In the genomic region with DNA sequence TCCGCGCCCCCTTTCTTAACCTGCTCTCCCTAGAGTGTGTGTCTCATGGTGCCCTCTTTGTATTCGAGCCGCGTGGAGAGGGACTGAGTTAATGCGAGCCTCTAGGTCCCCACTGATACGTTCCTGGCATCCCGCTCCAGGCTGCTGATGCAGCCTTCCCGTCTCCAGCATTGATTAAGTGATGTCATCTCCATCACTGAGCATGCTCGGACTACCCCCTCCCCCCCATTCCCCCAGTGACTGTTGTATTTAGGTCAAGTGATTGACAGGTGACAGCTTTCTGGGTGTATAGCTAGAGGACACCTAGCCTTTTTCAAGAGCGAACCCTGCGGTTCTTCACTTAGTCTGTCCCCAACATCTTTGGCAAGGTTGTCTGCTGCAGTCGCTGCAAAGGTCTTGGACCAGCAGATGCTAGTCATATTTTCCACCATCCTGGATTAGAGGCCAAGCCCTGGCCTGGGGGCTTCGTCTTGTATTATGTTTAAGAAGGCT, we compare ENCODE assay signal across 8 mouse cellular contexts. TPM values are rescaled to one million over a fixed set of nuclear protein-coding genes. Genes with fewer than 3 reads are reported as not detected.
DNase-seq lines count a peak whose midpoint lies in the region; ATAC-seq lines count a peak whose summit lies in the region.

No protein-coding gene starts in this region.

- no peak for DNase-seq in kidney, adult 11 months
- DNase-seq in layer of hippocampus, adult 8-10 months (ENCODE audit: low spot score in 2 of 2), result peak; percentile 49 to 58
- peak; percentile 44 for DNase-seq in neural tube, embryonic 10.5 days (ENCODE audit: extremely low spot score, low spot score)
- no peak for DNase-seq in natural killer cell, adult 2 months (ENCODE audit: low spot score in 2 of 2)
- DNase-seq in urinary bladder, postnatal 25 days (ENCODE audit: low spot score), result no peak
- DNase-seq in kidney, postnatal 14 days, result no peak

- H3K4me3 ChIP-seq in kidney, embryonic 16.5 days (ENCODE audit: low read length), result peak overlapping the region; percentile 79
- peak overlapping the region; percentile 74 for H3K4me3 ChIP-seq in embryonic facial prominence, embryonic 15.5 days (replicated peaks)

- peaks cover 14% of the 10 kb centered on the region for H3K4me1 ChIP-seq in kidney, embryonic 16.5 days (ENCODE audit: insufficient read depth, low read length)
- H3K4me1 ChIP-seq in embryonic facial prominence, embryonic 15.5 days, result peaks cover 22% of the 10 kb centered on the region; the same call in 1 of the 2 replicates

- H3K9me3 ChIP-seq in kidney, embryonic 16.5 days (ENCODE audit: low read length), result no peaks in the 10 kb centered on the region
- H3K9me3 ChIP-seq in embryonic facial prominence, embryonic 15.5 days (replicated peaks), result no peaks in the 10 kb centered on the region

- no peak overlapping the region for H3K9ac ChIP-seq in kidney, embryonic 16.5 days (replicated peaks; ENCODE audit: low read length)
- no peak overlapping the region for H3K9ac ChIP-seq in embryonic facial prominence, embryonic 15.5 days

- H3K27me3 ChIP-seq in kidney, embryonic 16.5 days (ENCODE audit: insufficient read depth, low read length), result peaks cover 7% of the 10 kb centered on the region; the same call in 1 of the 2 replicates
- 0 out of 2 replicates have a peak, but pooled peaks cover 12% of the 10 kb centered on the region for H3K27me3 ChIP-seq in embryonic facial prominence, embryonic 15.5 days

- WGBS in kidney, embryonic 16.5 days, result 15% methylated on average over 14 of the region's 14 CpGs
- WGBS in embryonic facial prominence, embryonic 15.5 days, result 14% methylated on average over 14 of the region's 14 CpGs

- H3K36me3 ChIP-seq in kidney, embryonic 16.5 days (ENCODE audit: insufficient read depth, low read length), result no peaks in the 10 kb centered on the region; the same call in 1 of the 2 replicates
- H3K36me3 ChIP-seq in embryonic facial prominence, embryonic 15.5 days, result no peaks in the 10 kb centered on the region

- peak overlapping the region; percentile 98 for H3K4me2 ChIP-seq in kidney, embryonic 16.5 days (replicated peaks; ENCODE audit: low read depth, low read length)
- peak overlapping the region; percentile 94 for H3K4me2 ChIP-seq in embryonic facial prominence, embryonic 15.5 days (replicated peaks)

- H3K27ac ChIP-seq in kidney, embryonic 16.5 days (ENCODE audit: low read length), result no peak overlapping the region
- H3K27ac ChIP-seq in embryonic facial prominence, embryonic 15.5 days (replicated peaks), result no peak overlapping the region

- ATAC-seq in kidney, embryonic 16.5 days (ENCODE audit: low FRiP score, low TSS enrichment), result no peak
- peak; percentile 66 for ATAC-seq in embryonic facial prominence, embryonic 15.5 days (ENCODE audit: insufficient number of reproducible peaks, low FRiP score, low TSS enrichment, low read depth)

RNA-seq across cellular contexts. Expression of gene Kif5c, which starts 1.6 kb away (rescaled TPM):
- polyA plus RNA-seq in kidney, embryonic 16.5 days (2015; fragmentation: Nextera tagmentation; extraction: Ambion mirVana), result 5.0 and 5.4 TPM in 2 replicates
- polyA plus RNA-seq in embryonic facial prominence, embryonic 15.5 days (2015; fragmentation: Nextera tagmentation; extraction: Ambion mirVana), result 6.2 and 6.5 TPM in 2 replicates
- 100 to 1,000 TPM; 460 to 483 (median 462) TPM for total RNA-seq in layer of hippocampus, adult 8-10 months (2022)

Comparison
In these comparisons a context has a peak if more than half of its experiments do, and no peak if none do; other contexts are left out.
1. DNase-seq: peak in layer of hippocampus, adult 8-10 months (2 of 2) and neural tube, embryonic 10.5 days (single experiment); none in kidney, adult 11 months (single experiment), natural killer cell, adult 2 months (0 of 2), urinary bladder, postnatal 25 days (single experiment) and kidney, postnatal 14 days (single experiment).